Mouse (Mus musculus) left cerebral cortex, adult 8-10 months (tissue): ENCODE measurements around the gene Comt. TPM values are rescaled to one million over a fixed set of nuclear protein-coding genes. Genes with fewer than 3 reads are reported as not detected.

ENCODE experiments used
- DNase-seq, 2 experiments: peaks; one replicate each; pipeline ENCODE4 v3.0.0; 2022; ENCODE audit warnings: low spot score in 2 of 2
- total RNA-seq, 4 experiments: library from RNA; stranded (reverse); gene quantifications; 2 replicates each; pipeline ENCODE4 v1.2.4; 2022

The Comt gene
- total RNA-seq, 4 experiments from 2014 or later = 92.9 to 97.2 (median 94.3) TPM

DNA sequence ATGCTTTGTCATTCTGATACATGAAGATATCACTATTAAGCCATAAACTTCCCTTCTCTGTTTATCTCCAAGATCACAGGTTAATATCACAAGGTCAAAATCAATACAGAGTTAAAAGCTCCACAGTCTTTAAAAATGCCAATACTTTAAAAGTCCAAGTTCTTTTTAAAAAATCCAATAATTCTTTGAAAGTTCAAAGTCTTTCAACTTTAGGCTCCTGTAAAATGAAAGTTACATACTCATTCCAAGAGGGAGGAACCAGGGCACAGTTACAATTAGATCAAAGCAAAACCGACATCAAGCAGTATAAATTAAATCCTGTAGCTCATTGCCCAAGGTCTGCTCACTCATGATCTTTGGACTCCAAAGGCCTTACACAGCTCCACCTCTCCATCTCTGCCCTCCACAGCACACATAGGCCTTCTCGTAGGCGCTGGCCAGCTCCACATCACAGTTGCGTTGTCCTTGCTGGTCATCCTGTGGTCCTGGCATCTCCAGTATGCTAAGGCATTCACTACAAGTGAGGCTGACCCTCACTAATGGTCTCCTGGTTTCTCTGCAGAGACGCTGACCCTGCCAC lies 6.8 kb upstream of the Comt start:
- no peak for DNase-seq

DNA sequence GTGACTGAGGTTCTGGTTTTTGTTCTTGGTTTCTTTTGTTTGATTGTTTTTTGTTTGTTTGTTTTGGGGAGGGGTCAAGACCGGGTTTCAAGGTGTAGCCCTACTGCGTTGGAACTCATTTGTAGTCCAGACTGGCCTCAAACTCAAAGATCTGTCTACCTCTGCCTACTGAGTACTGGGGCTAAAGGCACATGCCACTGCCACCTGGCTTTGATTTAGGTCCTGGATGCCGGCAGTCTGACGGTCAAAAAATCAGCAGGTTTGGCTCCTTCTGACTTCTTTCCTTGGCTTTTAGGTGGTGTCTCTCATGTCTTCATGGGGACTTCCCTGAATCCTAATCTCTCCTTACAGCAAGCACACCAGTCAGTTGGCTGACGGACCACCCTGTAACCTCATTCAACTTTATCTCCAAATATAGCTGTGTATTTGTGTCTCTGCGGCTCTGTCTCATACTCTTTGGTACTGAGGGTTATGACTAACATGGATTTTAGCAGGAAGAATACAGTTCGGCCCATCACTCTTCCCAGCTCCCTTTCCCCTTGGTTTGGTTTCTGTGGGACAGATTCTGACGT lies 4.1 kb upstream of the Comt start:
- DNase-seq = no peak

DNA sequence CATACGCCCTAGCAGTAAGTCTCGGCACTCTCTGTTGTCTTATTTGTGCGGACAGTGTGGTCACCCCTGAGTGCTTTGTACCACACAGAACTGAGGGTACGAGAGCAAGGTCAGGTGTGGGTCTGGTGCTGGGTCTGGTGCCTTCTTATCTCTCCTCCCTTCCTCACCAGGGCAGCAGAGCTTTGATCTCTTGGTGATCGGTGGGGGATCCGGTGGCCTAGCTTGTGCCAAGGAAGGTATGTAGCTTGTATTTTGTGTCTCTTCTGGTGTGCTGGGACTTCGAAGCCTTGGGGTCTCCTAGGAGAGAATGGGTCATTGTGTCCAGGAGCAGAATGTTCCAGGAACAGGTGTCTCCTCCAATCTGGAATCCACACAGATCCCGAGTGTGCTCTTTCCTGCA lies 3.0 kb upstream of the Comt start:
- no peak for DNase-seq

DNA sequence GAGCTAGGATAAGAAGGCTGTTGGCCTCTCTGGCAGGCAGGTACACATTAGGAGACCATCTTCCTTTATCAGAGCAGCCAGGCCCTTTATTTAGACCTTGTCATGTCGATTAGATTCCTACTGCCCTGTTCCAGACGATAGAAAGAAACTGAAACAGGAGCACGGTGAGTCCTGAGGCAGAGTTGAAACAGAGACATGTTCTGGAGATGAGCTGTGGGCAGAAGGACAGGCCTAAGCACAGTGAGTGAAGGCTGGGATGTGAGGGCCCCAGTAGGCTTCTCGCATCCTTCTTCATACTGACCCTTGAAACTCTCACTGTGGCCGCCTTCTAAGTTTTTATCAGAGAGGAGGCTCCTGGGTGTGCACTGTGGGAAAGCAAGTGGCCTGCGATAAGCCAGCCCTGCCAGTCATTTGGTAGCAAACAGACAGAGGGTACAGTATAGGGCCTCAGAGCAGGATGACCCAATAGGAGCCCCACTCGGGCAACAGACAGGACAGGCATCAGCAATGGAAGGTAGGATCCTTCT lies 1.9 kb upstream of the Comt start:
- no peak for DNase-seq

DNA sequence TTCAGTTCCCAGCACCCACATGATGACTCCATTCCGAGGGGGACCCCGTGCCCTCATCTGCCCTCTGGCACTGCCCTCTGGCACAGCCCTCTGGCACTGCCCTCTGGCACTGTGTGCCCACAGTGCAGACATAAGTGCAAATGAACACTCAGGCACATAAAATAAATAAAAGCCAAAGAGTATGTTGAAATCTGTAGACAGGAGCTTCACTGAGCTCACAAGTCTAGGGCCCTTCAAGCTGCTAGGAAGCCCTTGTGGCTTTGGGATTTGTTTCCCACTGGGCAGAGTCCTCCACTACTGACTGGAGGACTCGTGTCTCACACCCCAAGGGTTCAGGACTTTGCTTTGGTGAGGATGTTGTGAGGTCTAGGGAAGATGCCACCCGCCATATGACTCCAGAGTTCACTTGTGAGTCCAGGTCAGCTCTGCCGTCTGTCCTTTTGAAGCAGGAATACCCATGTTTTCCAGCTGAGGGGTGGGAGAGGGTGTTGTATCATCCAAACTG lies 1.4 kb upstream of the Comt start:
- no peak for DNase-seq

DNA sequence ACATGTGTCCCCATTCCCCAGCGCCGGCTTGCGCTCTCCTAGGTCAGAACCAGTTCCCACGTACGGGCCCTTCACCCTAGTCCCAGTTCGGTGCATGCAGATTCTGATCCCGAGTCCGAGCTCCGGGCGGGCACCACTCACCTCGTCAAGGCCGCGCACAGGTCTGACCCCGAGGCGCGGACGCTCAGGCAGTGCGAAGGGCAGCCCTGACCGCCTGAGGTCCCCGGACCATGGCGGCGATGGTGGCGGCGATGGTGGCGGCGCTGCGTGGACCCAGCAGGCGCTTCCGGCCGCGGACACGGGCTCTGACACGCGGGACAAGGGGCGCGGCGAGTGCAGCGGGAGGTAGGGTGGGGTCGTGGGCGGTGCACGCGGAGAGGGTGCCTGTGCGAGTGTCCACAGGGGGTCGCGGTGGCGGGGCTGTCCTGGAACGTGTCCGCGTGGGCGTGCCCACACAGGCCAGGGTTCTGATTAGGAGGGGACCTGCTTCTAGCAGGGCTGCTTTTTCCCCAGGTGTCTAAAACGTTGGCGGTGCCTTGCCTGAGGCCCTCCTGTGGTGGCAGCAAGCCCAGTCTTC lies 349 bp downstream of the Comt start, which contains the start of gene Txnrd2:
Gene Txnrd2, plus strand, starts transcription at position 170 of the 577 bp plus-strand sequence.
- DNase-seq = peak in 1 of 2 experiments; percentile 84

DNA sequence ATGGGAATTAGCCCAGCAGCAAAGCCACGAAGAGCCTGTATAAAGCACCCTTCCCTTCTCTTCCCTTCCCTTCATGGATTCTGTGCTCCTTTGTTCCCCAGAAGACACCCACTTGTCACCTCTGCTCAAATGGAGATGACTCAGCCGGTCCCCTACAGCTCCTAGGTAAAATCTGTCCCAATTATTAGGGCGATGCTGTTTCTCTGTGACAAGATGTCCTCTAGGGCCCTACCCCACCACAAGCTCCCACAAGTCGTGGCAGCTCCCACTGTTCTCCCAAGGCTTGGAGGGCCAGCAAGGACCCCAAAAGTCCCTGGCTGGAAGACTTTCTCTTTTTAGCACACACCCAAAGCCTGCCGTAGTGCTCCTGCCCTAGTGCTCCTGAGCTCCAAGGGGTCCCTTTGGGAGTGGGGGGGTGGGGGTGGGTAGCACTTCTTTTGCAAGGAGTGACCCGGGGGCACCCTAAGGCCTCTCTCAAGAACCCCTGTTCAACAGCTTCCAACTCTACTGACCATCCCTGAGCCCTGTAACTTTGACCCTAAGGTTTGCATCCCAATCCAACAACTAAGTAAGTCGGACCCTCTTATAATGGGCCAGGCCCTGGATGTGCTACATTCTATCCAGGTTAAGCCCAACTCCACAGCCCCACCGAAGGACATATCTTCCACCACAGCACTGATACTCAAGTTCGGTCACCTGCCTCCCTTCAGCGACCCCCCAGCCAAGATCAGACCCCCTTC lies 1.0 kb downstream of the Comt start:
- DNase-seq = no peak

DNA sequence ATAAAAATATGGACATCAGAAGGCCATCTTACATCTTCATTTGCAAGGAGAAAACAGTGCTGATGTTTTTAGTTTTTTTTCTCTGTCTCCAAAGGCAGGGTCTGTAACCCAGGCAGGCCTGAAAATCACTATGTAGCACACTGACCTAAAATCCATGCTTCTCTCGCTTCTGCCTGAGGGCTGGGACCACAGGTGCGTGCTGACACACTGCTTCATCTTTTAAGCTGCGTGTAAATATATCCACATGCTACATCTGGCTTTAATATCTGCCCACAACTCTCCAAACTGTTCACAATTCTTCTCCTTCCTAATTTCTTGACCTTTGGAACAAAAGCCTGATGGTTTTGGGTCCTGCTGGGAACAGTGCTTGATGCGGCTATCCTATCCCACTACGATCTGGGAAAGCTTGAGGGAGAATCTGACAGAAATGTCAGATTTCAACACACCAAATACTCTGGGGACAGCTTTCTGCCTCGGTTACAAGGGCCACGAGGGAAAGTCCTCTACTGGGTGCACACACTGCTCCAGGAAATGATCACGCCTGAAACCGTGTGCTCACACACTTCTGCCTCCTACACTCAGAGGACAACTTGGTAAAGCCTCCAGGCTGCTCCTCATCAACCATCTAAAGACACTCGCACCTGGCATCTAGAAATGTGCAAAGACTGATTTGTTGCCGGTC lies 2.1 kb downstream of the Comt start:
- no peak for DNase-seq

DNA sequence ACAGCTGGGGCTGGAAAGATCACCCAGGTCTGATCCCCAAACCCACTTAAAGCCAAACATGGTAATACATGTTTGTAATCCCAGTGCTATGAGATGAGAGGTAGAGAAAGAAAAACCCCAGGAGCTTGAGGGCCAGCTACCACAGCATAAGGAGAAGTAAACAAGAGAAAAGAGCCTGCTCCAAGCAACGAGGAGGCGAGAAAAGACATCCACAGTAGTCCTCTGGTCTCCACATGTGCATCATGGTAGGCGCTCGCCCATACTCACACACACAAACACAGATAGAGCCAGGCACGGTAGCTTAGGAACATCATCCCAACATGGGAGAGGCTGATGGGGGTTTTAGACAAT lies 2.8 kb downstream of the Comt start:
- DNase-seq = no peak

DNA sequence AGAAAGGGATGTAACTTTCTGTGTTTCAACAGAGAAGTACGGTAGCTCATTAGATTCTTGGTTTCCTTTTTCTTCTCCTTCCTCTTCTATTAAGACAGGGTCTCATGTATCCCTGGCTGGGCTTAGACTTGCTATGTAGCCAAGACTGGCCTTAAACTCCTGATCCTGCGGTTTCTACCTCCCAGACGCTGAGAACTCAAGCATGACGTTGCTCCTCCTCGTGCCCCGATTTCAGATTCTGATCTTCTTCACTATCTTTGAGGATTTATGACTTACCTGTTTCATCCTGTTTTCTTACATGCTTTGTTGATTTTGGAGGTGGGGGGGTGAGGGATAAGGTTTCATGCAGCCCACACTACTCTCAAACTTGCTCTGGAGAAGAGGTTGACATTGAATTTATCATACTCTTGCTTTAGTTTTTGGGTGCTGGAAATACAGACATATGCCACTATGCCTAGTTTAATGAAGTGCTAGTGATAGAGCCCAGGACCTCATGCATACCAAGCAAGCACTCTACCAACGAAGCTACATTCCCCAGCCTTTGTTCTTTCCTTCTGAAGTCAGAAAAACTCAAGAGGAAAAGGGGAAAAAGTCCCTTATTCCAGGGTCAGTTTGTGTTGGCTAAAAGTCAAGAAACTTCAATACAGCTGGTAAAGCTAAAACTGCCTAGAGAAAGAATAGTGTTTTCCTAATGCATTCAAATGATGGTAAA lies 3.3 kb downstream of the Comt start:
- no peak for DNase-seq

DNA sequence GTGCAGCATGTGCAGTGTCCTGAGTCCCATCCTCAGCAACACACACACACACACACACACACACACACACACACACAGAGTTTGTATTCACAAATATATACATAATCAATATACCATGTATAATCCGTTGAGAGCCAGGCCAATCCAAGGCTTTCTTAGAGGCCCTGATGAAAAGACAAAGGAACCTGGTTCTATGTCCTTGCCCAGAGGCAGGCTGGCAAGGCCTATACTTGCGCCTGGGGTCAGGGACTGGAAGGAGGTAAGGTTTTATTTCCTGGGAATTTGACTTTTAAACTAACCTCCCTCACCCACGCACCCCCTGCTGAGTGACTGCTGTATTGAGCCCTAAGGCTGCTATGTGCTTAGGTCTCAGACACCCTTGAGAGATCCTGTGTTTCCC lies 6.1 kb downstream of the Comt start:
- DNase-seq = no peak

DNA sequence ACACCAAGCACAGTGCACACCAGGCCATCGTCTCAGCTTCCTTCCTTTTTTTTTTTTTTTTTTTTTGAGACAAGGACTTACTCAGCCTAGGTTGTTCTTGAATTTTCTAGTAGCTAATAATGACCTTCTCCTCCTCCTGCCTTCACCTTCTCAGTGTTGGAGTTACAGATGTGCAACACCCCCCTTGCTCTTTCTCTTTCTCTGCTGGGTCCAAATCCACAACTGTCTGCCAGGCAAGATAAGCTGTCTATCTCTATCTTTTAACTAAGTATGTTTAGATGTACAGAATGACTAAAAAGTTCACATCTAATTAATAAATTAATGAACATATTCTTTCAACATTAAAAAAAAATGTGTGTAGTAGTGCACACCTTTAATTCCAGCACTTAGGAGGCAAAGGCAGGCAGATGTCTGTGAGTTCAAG lies 7.0 kb downstream of the Comt start:
- no peak for DNase-seq

DNA sequence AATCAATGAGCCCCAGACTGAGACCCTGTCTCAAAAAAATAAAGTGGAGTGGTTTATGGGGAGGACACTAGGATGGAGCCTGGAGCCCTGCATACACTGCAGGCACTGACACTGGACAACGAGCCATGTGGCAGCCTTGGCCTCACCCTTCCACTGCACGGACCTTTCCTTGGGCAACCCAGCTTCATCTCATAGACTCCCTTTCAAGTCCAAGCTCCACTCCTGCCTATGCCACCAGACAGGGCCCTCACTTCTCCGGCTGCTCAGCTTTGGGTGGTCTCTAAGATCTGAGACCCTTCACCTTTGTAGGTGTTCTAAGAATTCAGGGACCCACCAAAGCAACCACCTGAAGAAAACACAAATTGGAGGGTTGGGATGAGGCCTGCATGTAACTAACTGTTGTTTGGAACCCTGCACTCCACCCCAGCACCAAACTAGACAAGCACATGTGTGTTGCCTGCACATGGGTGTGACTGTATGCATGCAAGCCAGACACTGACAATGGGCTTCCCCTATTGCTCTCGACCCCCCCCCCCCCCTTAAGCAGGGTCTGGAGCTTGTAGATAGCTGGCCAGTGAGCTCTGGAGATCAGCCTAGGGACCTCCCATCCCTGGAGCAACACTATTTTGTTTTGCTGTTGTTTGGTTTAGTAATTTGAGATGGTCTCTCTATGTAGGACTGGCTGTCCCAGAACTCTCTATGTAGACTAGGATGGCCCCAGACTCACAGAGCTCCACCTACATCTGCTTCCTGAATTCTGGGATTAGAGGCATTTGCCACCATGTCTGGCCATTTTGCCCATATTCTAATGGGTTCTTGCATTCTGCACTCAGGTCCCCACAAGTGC lies 7.7 kb downstream of the Comt start:
- DNase-seq = no peak

DNA sequence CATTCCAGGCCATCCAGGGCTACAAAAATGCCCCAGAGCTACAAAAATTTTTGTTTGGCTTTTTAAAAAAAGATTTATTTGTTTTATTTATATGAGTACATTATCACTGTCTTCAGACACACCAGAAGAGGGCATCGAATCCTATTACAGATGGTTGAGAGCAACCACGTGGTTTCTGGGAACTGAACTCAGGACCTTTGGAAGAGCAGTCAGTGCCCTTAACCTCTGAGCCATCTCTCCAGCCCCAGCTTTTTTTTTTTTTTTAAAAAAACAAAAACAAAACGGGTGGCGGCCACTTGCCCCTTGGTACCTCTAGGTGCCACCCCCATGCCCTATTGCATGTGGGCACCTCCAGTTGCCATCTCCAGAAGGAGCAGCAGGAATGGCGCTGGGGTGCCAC lies 9.2 kb downstream of the Comt start:
- DNase-seq = no peak

DNA sequence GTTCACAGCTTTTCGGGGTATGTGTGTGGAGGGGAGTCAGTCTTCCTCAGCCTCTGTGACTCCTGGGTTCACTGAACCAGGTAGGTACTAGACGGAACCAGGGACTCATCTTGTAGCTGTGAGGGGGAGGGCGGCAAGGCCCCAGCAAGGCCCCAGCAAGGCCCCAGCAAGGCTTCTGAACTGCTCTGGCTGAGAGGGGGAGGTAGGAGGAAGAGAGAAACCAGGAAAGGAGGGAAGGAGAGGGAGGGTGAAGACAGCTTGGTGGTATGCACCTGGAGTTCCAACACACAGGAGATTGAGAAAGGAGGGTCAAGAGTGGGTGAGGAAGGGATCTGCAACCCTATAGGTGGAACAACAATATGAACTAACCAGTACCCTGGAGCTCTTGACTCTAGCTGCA lies 9.8 kb downstream of the Comt start:
- DNase-seq = no peak

DNA sequence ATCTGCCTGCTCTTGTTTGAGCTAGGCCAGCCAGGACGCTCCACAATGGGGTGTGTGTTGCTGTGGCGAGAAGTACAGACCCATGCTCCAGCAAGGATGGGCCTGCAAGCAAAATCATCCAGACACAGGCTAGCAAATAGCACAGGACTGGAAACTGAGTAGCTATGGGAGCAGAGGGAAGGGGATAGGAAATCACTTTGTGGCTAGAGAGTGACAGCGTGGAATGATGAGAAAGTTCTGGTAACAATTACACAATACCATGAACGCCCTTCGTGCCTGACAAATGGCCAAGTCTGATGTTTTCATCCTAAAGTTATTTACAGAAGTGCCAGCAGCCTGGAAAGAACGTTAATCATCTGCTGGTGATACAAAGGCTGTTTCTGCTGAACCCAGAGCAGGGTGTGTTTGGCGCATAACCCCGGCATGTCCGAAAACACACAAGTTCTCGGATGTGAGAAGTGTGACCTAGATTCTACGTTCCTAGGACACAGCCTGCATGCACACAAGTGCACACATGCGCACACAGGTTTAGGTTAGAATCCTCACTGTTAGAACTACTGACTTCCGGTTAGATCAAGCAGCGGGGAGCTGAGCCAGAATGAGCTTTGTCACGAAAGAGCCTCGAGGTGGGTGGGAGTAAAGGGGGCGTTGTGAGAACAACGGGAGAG lies 10.4 kb downstream of the Comt start:
- DNase-seq = peak in 1 of 2 experiments; percentile 75

DNA sequence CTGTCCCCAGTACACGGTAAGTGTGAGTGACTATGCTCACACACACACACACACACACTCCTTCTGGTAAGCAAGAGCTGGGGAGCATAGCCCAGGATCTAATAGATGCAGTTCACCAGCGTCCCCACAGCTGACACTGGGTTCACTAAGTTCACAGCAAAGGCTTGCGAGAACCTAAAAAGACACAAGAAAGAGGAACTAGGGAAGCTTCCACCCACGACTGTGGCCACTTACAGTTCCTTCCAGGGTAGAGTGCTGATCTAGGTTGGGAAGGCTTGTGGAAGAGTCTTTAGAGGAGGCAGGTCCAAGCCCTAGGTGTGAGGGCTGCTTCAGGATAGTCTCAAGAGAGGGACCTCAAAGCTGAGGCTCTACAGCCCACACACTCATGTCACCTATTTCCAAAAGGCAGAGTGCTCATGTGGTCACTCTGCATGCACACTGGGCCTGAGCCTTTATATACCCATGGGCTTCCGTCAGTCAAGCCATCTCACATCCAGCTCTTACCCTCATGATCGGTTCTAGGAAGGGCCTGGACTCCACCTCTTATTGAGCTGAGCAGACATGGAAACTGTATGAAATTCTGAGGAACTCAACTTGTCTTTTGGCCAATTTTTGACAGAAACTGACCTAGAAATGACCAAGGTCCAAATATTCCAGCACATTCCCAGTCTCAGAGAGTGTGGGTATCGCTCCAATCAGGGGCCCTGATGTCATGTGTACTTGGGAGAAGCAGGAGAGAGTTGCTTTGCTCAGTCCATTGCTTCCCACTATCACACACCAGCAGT lies 13.4 kb downstream of the Comt start:
- DNase-seq = no peak

DNA sequence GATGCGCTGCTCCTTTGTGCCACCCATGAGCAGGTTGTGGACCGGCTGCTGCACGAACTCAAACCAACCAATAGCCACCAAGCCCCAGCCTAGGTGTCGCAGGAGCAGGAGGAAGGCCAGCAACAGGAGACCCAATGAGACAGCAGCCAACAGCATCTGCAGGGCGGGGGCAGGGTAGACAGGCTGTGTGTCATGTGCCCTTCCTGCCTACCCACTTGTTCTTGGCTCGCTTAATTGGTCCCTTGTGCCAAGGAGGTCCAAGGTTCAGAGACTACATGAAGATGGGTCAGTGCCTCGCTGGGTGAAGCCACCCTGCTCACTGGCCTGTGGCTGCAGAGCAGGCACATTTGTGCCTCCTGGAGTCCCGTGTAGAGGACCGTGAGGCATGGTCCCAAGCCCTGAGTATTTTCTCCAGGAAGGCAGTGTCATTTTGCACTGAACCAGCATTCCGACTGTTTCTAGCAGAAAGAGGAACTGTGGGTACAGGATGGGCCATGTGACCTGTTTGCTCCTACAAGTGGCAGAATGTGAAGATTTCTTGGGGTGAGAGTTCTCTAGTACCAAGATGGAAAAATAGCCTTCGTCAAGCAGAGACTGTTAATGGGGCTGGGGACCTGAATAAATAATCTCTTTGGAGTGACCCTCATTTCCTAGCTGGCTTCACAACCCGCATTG lies 14.7 kb downstream of the Comt start:
- no peak for DNase-seq
